Mouse (Mus musculus) megakaryocyte-erythroid progenitor cell, adult 5-6 weeks (primary cell): Measurements from ENCODE around the gene Sgca. TPM values are rescaled to one million over a fixed set of nuclear protein-coding genes. Genes with fewer than 3 reads are reported as not detected.
A peak's percentile ranks its signal among the peaks of the same experiment; 100 is the strongest.
"Not testable (repeated sequence)": the region's sequence is repeated elsewhere in the genome, so short reads cannot be mapped to it uniquely, and the experiment has no call there.

Experiments
- ATAC-seq: replicated peaks from 2 replicates; pipeline ENCODE4 v1.8.0; 2016; ENCODE audit warnings: mild to moderate bottlenecking, inconsistent platforms; ENCODE audit not compliant: severe bottlenecking, poor library complexity, low FRiP score, low TSS enrichment
- total RNA-seq, 2 experiments: library from RNA; stranded (forward) in 1 of 2; stranded (reverse) in 1 of 2; fragments of 200-1000, 215-1000 nt in 1 of 2; fragments of >200 nt in 1 of 2; fragmentation: Nextera tagmentation in 1 of 2; gene quantifications; 2 replicates each; pipeline ENCODE4 v1.2.3; 2014 to 2017

The Sgca gene
- total RNA-seq, 2 experiments from 2014 or later, result not detected

DNA sequence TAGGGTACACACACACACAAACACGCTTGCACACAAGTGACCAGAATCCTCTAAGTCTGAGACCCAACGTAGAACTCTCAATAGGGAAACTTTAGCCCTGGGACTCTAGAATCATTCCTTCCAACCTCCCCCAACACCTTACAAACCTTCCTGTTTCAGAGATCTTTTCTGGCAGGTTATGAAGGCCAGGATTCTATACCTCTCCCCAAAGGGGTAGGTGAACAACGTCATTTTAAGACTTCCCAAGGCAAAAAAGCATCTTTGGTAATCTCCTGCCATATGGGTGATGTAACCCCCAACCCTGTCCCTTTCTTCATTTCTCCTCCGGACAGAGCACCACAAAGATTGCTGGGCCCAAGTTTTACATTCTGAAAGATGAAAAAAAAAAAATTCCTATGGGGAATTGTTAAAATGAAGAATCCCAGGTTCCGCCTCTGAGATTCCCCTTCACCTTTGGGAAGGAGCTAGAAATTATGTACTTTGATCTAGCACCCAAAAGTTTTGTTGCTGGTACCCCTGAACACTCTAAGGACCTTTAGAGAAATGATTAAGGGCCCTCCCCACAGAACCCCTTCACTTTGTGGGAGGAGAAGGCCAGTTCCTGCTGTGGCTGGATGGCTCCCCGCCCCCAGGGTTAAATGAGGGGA lies 14.1 kb upstream of the Sgca start:
- ATAC-seq, result 0 out of 2 replicates have a peak, but pooled peaks have one; percentile 2

DNA sequence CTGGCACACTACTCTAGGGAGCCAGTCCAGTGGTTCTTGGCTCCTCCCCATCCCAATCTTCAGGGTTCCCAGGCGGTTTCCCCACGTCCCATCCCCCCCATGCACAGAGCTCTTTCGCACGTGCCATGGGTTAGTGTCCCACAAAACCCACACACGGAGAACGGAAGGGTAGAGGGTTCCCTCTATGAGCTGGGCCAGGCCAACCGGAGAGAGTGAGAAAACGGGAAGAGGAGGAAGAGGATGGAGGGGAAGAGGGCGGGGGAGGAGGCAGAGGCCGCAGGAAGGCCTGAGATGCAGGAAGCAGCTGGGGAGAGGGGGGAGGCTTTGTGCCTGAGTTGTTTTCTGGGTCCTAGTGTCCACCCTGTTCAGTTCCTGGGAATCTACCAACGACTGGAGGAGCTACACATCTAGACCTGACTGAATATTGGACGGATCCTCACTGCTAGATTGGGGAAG lies 13.5 kb upstream of the Sgca start:
- peak; percentile 49 for ATAC-seq

DNA sequence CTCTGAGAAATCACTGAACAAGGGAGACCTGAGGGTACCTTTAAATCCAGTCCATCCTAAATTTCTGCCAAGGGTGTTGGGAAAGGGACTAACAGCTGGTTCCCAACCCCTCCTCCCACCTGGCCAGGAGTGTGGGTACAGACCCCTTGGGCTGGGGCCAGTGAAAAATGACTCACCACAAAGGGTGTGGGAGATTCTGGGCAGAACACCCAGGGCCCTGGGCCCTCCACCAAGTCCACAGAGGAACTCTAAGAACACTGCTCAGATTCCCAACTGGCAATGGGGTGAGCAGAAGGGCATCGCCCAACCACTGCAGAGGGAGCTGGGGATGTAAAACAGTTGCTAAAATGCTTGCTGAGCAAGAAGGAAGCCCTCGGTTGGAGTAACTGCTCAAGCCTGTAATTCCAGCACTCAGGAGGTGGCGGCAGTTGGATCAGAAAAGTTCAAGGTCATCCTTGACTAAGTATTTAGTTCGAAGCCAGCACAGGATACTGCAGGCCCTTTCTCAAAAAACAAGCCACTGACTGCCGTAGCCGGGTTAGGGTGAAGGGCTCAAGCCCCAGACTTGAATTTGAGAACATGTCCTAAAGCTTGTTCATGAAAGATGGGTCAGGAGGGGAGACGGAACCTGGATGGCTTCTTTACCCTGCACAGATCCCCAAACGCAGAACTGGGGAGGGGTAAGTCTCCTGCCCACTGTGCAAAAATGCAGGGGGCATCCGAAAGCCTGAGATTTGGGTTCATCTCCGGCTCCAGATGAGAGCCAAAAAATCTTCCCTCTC lies 12.8 kb upstream of the Sgca start:
- ATAC-seq, result no peak

DNA sequence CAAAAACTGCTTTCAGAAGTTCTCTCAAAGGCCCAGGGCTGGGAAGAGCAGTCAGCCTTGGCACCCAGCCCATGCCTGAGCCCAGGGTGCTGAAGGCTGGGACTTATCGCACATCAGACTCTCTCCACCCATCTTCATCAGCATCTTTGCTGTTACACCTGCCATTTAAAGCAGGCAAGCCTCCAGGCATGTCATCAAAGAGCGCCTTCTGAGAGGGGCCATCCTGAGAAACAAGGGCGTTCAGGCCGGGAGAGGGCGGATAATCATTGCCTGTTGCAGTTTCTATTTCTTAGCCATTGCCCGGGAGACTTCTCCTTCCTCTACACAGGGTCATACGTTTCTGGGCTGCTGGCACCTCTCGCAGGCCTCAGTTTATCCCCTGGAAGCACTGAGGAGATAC lies 11.7 kb upstream of the Sgca start:
- peak; percentile 24; the same call in 1 of the 2 replicates for ATAC-seq

DNA sequence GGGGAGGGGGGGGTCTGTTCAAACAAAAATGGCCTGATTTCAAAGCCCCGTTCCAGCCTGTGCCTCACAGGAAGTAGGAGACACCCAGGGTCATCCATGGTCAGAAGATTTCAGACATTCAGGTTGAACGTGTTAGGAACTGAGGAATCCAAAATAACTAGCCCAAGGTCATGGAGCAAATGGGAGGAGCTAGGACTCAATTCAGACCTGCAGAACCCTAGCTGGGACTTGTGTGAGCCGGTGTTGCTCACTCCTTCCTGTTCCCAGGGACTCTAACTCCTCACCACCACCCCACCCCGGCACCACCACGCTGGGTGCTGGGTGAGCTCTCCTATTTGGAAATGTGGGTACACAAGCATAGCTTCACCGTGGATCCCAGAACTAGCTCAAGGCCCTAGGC lies 11.2 kb upstream of the Sgca start:
- no peak for ATAC-seq

DNA sequence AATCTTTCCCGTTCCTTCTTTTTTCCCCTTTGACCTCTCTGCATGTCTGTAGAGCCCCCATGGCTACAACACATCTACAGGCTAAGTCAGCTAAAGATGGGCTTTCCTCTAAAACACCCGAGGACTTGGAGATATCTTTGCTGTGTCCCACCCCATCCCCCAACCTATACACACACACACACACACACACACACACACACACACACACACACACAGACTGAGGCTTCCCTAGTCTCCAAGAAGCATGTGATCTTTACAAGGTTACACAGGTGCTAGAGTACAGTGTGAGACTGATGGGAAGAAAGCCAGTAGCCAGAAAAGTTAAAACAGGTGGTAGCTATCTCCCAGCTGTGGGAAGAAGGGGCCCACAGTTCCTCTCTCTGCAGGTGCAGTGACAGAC lies 10.3 kb upstream of the Sgca start:
- ATAC-seq, result no peak

DNA sequence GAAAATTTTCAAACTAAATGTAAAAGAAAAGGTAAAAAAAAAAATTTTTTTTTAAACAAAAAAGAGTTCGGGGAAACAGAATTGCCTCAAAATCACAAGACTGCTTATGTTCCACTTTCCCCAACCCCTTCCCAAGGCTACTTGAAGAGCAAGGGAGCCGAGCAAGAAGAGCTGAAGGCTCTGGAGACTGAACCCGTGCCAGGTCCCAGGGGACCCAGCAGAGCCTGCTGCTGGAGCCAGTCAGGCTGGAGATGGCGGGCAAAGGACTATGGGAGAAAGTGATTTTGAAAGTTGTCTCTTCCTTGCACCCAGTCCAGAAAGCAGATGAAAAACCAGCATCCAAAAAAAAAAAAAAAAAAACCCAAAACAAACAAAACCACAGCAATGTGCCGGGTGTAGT lies 9.7 kb upstream of the Sgca start:
- ATAC-seq, result no peak

DNA sequence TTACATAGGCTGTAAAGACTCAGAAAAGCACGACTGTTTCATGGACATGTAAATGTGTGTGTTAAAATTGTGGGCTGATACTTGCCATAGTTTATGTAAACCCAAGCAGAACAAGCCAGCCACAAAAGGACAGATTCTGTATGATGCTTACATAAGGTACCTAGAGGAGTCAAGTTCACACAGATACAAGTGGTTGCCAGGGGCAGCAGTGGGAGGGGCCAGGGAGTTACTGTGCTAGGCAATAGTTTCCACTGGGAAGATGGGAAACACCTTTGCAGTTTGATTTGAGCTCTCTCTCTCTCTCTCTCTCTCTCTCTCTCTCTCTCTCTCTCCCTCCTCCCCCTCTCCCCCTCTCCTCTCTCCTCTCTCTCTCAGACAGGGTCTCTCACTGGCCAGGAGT lies 9.0 kb upstream of the Sgca start:
- no peak for ATAC-seq

DNA sequence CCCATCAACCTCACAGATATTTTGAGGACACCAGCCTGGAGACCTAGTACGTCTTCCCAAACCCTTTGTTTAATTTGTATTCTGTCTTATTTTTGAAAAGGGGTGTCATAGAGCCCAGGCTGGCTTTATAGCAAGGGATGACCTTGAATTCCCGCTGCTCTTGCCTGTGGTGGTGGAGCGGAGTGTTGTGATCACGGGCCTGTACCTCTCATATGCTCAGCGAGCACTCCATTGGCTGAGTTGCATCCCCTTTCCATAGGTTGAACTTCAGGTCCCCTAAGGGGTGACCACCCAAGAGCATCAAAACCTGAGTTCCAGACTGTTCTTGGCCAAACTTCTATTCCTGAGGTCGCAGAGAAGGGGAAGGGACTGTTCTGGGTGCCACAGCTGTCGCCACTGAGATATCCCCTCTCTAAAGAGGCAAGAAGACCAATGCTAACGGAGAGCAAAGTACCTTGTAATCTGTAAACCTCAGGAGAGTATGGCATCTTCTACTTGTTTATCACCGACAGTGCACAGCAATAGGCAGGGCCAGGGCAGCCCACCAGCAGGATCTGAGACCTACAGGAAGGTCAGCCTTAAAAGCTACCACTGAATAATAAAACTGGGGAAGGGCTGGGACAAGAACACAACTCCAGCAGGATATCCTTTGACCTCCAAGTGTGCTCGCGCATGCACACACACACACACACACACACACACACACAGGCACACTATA lies 3.5 kb upstream of the Sgca start:
- peak; percentile 64 for ATAC-seq

DNA sequence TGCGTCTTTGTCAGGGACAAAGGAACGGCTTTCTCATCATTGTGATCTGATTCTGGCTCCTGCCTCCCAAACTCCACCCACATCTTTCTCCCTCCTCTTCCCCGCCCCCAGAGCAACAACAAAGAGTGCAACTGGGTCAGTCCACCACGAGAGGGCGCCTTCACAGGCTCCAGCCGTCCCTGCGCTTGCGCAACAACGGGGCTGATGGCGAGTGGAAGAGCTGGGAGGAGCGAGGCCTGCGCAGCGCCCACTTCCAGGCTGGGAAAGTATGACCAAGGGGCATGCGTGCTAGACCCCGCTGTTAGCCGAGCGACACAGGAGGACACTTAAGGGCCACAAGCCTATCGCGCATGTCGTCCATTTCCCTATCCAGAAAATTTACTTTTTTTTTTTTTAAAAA lies 2.8 kb upstream of the Sgca start:
- peak; percentile 90 for ATAC-seq

DNA sequence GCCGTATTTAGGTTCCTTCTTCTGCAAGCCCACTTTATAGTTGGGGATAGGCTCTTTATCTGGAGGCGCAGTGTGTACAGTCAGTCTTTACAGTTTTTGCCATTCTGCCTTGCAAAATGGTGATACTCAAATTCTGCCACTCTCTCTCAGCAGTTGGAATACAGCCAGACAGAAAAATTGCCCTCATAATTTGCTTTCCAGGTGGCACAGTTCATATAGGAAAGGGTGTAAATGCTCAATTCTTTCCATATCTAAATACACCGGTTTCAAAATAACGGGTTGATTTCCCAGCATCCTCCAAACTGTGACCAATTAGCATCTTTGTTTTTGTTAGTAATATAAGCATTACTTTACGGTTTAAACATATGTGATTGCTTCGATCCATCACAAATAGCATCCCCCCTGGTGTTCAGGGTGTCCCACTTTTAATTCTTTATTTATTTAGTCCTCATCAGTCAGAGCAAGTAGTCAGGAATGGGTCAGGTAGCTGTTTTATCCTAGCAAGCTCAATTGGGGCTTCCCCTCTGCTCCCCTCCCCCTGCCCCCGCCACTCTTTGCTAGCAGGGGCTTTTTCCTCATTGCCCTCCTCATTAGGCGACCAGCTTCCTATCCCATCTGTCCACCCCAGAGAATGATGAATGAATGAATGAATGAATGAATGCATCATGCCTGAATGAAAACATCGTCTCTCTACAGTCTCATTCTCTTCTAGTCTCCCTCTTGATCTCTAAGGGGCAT lies 2.2 kb upstream of the Sgca start:
- ATAC-seq, result peak; percentile 32; the same call in 1 of the 2 replicates

DNA sequence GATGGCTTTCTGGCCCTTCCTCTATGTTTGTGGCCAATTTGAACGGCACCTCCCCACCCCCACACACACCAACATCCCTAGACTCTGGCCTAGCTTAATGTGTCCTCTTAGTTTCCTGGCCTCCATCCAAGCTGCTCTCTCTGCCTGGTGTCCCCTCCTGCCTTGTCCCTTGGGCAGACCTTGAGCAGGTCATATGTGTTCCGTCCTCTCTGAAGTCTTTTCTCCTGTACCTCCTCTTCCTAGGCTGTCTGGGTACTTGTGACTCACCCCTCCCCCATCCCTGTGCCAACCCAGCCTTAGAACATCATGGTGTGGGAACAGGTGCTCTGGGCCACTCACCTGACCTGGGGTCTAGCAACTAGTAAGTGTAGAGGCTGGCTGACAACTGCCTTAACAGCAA lies 1.2 kb downstream of the Sgca start:
- ATAC-seq, result no peak

DNA sequence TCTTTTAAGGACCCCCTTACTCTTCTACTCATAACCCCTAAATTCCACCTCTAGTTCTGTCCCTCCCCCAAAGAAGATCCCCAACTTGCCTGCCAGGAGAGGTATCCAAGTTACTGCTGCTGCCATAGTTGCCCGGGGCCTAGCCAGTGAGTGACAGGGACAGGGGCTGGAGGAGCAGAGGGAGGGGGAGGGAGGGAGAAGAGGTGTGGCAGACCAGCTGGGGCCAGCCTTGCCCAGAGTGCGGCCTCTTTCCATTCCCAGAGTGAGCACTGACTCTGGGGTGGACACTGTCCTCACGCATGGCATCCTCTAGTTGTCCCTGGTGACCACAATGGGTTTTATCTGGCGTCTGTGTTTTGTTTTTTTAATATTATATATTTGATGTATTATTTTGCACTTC lies 2.8 kb downstream of the Sgca start:
- no peak for ATAC-seq

DNA sequence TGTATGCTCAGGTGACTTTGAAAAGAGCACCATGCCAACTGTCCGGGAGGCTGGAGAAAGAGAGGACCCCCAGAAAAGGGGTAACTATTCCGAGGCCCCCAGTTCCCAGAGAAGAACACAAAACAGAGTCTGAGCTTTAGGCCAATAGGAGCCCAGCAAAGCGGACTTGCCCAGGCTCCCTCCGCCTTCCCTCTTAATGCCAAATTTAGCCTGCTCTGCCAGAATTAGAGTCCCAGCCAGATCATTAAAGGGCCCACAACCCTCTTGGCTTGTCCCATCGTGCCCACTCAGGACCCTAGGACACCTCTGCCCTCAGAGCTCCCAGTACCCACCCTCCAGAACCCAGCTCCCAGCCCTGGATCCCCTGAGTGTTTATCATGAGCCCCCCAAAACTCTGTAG lies 3.2 kb downstream of the Sgca start:
- ATAC-seq, result no peak

DNA sequence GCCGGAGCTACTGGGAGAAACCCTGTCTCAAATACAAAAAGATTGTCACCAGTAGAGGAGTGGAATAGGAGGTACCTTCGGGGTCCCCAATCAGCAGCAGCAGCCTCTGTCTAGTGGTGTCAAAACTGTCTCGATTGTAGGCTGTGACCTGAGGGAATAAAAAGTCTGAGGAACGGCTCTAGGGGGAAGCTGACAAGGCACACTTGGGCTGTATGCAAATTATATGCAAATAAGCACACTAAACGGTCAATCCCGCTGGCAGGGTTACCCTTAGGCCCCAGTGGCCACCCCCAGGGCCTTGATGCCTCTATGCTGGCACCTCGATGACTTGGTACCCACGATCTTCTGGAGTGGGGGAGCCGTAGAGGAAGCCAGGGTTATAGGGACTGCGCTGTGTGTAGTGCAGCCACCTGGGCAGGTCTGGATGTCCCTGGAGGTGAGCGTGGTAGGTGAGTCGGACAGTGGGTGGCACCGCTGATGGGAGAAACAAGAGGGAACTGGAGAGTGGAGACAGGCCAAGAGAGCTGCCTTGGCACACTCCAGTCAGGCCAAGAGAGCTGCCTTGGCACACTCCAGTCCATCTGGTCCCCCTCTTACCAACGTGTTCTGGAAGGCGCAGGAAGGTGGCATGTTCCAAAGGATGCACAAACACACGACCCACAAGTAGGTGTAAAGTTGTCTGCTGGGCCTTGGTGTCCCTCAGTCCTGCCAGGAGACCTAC lies 4.1 kb downstream of the Sgca start:
- no peak for ATAC-seq

DNA sequence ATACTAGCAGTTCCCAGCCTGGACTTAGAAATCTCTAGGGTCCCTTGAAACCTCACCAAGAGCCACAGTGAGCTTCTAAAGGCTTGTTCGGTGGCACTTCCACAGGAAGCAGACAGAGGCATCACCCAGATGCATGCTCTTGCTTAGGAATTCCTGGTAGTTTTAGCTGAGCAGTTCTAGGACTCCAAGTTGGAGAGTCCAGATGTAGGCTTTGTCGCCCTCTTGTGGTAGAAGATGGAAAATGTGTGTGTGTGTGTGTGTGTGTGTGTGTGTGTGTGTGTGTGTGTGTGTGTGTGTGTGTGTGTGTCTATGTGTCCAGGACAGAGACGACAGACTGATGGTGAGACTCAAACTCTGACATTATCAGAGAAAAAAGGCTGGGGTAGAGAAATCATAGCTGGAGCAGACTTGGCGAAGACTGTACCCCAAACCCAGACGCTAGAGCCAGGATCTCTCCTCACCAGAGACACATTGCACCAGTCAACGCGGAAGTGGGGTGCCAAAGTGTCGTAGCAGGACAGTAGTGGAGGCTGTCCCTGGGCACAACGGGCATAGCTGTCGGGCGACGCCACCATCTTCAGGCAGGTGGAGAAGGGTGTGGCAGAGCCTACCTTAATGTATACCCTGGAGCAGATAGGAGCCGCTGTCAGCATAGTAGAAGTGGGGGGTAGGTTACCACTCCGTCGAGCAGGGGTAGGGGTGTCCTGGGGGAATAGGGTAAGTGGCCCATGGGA lies 5.8 kb downstream of the Sgca start:
- peak; percentile 47; the same call in 1 of the 2 replicates for ATAC-seq

DNA sequence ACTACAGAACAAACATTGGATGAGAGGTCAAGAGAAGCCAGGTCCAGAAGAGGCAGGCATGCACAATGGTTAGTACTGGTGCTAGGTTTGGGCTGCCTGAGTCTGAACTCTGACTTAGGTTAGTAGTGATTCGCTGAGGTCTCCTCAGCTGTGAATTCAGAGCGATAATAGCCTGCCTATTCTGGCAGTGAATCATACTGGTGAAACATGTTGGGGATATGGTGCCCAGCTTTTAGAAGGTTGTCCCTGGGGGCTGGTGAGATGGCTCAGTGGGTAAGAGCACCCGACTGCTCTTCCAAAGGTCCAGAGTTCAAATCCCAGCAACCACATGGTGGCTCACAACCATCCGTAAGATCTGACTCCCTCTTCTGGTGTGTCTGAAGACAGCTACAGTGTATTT lies 6.4 kb downstream of the Sgca start:
- ATAC-seq, result not testable (repeated sequence)

DNA sequence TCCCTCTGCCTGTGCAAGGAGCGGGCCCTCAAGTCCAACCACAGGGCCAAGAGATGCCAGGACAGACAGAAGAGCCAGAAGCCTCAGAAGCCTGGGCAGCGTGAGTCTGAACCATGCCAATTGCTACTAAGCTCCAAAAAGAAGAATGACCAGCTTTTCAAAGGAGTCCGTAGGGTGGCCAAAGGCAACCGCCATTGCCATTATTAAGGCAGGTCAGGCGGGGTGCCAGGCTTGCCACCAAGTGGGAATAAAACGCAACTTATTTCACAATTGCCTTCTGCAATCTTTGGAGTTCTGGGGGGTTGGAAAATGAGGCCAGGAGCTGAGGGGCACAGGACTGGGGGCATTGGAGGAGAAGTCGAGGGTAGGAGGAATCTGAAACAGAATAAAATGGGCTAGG lies 7.9 kb downstream of the Sgca start:
- no peak for ATAC-seq
